Mouse (Mus musculus): ENCODE measurements at regions not wholly inside any gene's neighbourhood (a gene's known extent, or its start where the extent isn't known, plus 50 kb on each side); places are given as distances from the start of the nearest gene placed in this dataset.

- in situ Hi-C loops (cut with MboI; ENCODE audit: low pct_unique_long_range_greater_than_20kb), result no loop called here
- CTCF ChIA-PET, result no interaction called here
- DNase-seq (ENCODE audit: low read depth, low spot score) (no peak), ATAC-seq (no peak)
- peaks cover 37% of the 10 kb centered on the region for H3K27me3 ChIP-seq
- no peak for TF ChIP-seq CTCF (IDR thresholded peaks at IDR 0.05)
- POLR2A ChIA-PET, result no interaction called here
Observed at GRCm38 (mm10) chr1:56076757-56077156, 560.5 kb downstream of the Hsfy2 start.

- no peak for ATAC-seq
- TF ChIP-seq CTCF (IDR thresholded peaks at IDR 0.05), result no peak
- ChIA-PET CTCF (no interaction called here), POLR2A (no interaction called here)
- in situ Hi-C loops (cut with MboI; ENCODE audit: low pct_unique_long_range_greater_than_20kb), result no loop called here
- DNase-seq (ENCODE audit: low read depth, low spot score), result no peak
- H3K27me3 ChIP-seq, result peaks cover 33% of the 10 kb centered on the region
Observed at GRCm38 (mm10) chr1:56072255-56072654, 565.0 kb downstream of the Hsfy2 start.

GRCm38 (mm10) chr1:56063474-56063873 is 573.8 kb downstream of the Hsfy2 start:
- DNase-seq (ENCODE audit: low read depth, low spot score) (no peak), ATAC-seq (no peak)
- ChIA-PET CTCF (no interaction called here), POLR2A (no interaction called here)
- TF ChIP-seq CTCF (IDR thresholded peaks at IDR 0.05), result no peak
- in situ Hi-C loops (cut with MboI; ENCODE audit: low pct_unique_long_range_greater_than_20kb), result no loop called here
- peaks cover 24% of the 10 kb centered on the region for H3K27me3 ChIP-seq
